Mouse (Mus musculus) spleen, postnatal 14 days (tissue): ENCODE data around the gene Slc9a4.
A peak's percentile ranks its signal among the peaks of the same experiment; 100 is the strongest.
"Not testable (repeated sequence)": the region's sequence is repeated elsewhere in the genome, so short reads cannot be mapped to it uniquely, and the experiment has no call there.

Experiments
- DNase-seq, 2 experiments: peaks; one replicate each; pipeline ENCODE4 v3.0.0; 2021 to 2022; ENCODE audit warnings: low spot score in 2 of 2

Slc9a4 gene

DNA sequence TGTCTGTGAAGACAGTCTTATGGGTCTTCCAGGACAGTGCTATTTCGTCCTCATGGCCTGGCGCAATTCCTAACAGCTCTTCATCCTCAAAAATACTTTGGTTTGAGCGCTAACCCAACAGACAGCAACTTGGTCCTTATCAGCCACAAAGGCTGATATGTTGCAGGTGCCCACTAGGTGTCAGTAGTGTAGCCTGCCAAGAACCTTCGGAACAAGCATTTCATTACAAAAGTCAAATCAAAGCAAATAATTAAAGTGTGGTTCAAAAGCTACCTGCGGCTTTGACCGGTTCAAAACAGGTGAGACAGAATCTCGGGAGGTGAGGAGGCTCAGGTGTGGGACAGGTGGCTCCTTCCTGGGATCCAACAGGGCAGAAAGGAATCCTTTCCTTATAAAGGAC is at the start of gene Slc9a4:
Gene Slc9a4 (plus strand): TSS at position 298 of the 400 bp plus-strand sequence.
- no peak for DNase-seq

DNA sequence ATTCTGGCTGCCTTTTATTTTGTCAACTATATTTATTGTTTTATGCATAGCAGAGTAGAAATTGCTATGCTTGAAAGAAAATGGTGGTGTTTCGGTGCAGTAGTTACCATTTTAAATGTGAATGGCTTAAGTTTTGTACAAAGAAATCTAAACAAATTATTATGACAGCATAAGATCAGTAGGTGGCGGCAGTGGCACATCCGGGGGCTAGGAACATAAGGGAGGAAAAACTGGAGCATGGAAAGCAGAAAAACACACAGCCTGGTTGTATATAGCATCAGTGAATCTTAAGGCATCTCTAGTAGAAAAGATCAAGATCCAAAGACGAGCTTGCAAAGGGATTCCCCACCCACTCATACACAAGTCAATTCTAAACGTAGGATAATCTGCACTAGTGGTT is 42.3 kb upstream of the Slc9a4 start:
- DNase-seq = no peak

- DNase-seq = peak in 1 of 2 experiments; percentile 42
These were observed 35.2 kb upstream of the Slc9a4 start for GRCm38 (mm10) chr1:40544650-40545049.

- DNase-seq = no peak
These were observed 33.2 kb upstream of the Slc9a4 start for GRCm38 (mm10) chr1:40546645-40547044.

GRCm38 (mm10) chr1:40547064-40547572 is 32.8 kb upstream of the Slc9a4 start:
- DNase-seq = no peak

DNA sequence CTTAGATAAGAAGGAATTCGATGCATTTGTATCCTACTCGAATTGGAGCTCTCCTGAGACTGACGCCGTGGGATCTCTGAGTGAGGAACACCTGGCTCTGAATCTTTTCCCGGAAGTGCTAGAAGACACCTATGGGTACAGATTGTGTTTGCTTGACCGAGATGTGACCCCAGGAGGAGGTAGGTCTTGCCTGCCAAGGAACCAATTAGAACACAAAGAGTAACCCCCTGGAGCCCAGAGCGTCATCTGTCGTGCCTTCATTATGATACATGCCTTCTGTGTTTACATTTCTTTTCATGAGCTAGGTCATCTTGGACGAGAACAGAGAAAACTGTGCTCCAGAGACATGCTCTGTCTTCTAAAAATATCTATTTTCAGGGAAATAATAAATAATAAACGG is 32.1 kb upstream of the Slc9a4 start:
- DNase-seq = no peak

DNA sequence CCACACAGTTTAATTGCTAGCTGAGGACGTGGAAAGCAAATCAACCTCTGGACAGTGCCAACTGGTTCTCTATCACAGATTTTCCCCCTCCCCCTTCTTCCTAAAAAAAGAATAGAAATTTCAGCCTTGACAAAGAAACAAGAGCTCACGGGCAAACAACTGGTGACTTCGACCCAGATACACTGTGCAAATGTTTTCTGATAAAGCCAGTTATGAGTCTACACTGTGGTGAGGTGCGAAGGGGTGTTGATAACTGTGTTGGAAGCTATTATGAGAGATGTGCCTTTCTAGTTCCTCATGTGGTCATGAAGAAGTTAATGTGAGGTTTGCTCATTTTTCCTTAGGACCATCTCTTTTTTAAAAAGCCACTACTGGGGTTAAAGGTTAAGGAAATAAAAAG is 10.5 kb upstream of the Slc9a4 start:
- no peak for DNase-seq

- DNase-seq = no peak
These were observed 388 bp downstream of the Slc9a4 start for GRCm38 (mm10) chr1:40580269-40580668.

GRCm38 (mm10) chr1:40586776-40587175 is 6.9 kb downstream of the Slc9a4 start:
- no peak for DNase-seq

DNA sequence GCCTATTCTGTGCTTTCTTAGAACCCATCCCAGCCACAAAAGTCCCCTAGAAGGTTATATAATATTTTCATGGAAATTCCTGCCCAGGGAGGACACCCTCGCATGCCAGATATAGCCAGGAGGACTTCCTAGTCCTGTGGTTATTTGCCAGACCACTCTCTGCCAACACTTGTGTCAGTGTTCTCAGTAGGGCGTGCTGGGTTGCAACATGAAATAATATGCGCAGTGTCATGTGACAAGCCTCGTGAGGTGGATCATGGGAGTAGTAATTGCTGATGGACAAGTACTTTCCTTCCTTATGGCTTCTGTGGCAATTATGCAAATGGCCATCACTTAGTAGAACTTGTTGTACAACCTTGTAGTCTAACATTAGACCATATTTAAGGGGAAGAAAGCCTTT is 11.1 kb downstream of the Slc9a4 start:
- no peak for DNase-seq

GRCm38 (mm10) chr1:40597822-40598221 is 17.9 kb downstream of the Slc9a4 start:
- no peak for DNase-seq

- not testable (repeated sequence) for DNase-seq
These were observed 19.8 kb downstream of the Slc9a4 start for GRCm38 (mm10) chr1:40599661-40600060.

GRCm38 (mm10) chr1:40600394-40601327 is 20.8 kb downstream of the Slc9a4 start:
- DNase-seq = no peak

- no peak for DNase-seq
These were observed 21.6 kb downstream of the Slc9a4 start for GRCm38 (mm10) chr1:40601461-40601860.

DNA sequence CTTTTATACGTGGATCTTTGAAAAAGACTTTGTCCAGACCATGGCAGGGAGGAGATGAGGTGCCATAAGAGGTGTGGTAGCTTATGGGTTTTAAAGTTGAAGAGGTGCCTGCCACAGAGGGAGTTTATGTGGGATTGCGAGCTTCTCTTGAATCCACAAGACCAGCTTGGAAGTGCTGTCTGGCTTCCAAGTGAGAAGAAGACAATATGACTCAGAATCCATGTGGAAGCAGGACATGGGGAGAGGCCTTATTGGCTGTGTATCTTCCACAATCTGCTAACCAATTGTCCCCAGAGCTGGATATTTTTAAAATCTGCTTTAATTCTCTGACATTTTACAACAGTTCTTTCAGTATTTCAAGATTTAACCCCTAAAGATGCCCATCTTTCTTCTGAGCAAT is 33.3 kb downstream of the Slc9a4 start:
- DNase-seq = no peak

GRCm38 (mm10) chr1:40619093-40619492 is 39.2 kb downstream of the Slc9a4 start:
- DNase-seq = no peak

- DNase-seq = no peak
These were observed 40.0 kb downstream of the Slc9a4 start for GRCm38 (mm10) chr1:40619871-40620270.

DNA sequence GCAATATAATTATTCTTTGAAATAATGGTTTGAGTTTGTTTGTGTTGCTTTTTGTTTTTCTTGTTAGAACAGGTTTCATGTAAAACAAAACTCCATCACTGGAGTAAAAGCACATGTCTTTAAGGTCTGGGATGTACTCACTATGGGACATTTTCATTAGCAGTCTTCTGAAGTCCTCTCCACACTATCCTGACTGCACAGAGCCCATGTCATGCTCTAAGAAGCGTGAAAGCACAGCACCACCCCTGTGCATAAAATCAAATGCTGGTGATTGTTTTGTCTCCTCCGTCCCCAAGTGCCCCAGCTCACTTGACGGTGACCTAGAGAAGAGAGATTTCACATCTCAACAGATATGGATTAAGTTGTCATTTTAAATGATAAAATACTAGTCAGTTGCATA is 45.1 kb downstream of the Slc9a4 start:
- no peak for DNase-seq

- no peak for DNase-seq
These were observed 47.1 kb downstream of the Slc9a4 start for GRCm38 (mm10) chr1:40626954-40627353.

DNA sequence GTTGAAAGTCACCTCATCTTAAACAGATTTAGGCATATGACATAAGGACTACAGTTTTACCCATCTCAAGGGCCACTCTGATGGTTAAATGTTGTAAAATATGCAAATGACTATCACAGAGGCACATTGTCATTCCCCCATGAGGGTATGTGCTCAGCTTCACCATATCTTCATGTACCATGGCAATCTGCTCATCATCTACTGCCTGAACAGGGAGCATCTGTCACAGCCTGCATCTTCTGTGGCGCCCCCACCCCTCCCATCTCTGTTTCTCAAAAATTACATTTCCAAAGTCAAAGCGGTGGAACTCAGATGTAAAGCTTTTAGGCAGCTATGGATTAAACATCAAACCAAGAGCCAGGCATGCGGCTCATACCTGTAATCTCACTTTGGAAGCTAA is 48.6 kb downstream of the Slc9a4 start:
- no peak for DNase-seq

- no peak for DNase-seq
These were observed 52.7 kb downstream of the Slc9a4 start for GRCm38 (mm10) chr1:40632407-40633062.

DNA sequence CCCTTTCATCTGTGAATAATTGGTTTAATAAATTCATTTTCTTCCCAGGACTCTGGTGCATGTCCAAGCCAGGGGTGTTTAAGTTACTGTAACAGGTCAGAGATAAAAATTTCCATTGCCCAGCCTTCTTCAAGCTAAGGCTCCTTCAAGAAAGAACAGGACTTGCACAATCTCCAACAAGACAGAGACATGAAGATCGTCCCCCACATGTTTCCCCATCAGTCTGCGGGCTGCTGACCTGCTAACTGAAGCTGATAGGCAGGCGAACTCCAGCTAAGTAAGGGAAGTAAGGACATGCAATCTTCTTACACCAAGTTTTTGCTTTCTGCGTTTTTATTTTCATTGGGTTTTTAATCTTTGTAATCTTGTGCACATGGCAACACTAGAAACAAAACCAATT is 54.7 kb downstream of the Slc9a4 start:
- no peak for DNase-seq

- no peak for DNase-seq
These were observed 68.4 kb downstream of the Slc9a4 start for GRCm38 (mm10) chr1:40648234-40648633.
